Mouse (Mus musculus): Measurements from ENCODE around the gene Fam171a2.
"Not testable (repeated sequence)": the region's sequence is repeated elsewhere in the genome, so short reads cannot be mapped to it uniquely, and the experiment has no call there.

Gene Fam171a2

DNA sequence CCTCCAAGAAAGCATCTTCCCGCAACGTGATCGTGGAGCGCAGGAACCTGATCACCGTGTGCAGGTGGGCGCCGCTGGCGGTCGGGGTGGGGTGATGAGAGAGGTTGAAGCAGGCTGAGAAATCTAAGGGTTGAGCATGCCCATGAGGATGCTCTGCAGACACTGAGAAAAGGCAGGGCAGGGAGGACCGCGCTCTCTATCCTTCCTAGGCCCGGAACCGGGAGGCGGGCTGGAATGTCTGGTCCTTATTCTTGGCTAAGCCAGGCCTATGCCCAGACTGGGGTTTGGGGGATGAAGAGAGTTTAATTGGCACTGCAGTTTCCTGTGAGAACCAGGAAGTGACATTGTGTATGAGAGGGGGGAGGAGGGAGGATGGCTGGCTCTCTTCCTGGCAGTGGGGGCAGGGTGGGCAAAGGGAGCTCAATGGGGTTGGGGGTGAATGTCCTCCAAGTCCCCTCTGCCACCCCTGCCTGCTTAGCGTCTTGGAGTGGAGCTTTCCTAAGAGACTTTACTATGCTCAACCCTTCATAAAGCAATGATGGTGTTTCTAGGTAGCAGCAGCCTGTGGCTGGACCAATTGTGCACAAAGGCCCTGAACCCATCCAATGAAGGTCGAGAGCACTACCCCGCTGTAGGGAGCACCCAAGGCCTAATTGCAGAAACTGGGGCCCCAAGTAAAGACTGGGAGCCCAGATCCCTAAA lies 53.6 kb downstream of the Fam171a2 start:
- peak; percentile 50 for DNase-seq

DNA sequence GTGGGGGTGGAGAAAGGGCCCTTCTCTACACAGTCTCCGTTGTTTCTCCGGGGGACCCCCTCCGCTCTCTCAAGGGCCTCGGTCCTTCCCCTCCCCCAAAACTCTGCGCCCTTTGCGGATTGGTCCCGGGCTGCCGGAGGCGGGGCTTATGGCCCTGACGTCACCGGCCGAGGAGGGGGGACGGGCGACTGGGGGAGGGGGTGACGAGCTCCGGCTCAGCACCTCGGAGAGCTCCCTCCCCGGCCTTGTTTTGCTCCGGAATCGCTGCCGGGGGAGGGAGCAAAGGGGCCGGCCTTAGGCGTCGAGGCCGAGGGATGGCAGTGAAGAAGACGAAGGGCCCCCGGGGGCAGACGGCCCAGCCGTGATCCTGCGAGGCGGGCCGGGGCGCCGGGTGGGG lies 54.2 kb downstream of the Fam171a2 start, which contains the start of gene Rundc3a:
TSS of gene Rundc3a (plus strand) at position 166 of the 397 bp plus-strand sequence.
- peak; percentile 96 for DNase-seq

DNA sequence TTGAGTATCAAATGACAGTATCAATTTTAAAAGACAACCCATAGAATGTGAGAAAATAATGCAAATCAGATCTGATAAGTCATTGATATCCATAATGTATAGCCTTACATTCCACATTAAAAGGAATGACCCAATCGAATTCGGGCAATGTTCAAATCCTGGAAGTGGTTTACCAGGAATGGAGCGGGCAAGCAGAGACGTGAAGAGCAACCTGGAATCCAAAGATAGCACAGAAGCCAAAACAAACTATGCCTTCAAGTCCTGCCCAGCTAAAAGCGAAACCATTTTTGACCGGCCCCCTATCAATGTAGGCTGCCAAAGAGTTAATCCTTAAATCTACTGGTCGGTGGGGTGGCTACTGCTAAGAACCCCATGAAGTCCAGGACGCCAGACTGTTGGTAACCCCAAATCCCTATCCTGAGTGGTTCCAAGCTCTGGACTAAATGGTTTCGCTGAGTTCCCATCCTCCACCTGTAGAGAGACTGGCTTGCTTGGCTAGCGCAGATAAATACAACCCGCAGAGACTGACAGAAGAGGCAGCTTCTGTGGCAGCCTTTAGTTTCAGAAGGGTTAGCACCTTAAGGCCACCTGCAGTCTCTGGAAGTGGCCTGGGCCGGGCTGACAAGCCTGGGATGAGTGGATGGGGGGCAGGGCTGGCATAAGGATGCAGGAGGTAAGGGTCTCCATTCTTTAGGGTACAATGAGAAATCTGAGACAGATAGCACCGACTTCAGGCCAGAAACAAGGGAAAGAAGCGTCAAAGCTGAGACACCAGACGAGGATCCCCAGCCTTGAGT lies 54.8 kb downstream of the Fam171a2 start:
- DNase-seq: no peak

DNA sequence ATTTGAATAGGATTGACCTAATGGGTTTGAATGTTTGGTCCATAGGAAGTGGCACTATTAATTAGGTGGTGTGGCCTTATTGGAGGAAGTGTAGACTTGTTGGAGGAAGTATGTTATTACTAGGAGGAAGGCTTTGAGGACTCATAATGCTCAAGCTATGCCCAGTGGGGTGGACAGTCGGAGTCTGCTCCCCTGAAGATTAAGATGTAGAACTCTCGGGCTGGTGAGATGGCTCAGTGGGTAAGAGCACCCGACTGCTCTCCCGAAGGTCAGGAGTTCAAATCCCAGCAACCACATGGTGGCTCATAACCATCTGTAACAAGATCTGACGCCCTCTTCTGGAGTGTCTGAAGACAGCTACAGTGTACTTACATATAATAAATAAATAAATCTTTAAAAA lies 58.0 kb downstream of the Fam171a2 start:
- DNase-seq: not testable (repeated sequence)

Measured in right cerebral cortex, adult 18-20 months (tissue).